Mouse (Mus musculus) myocyte (in vitro differentiated cells): Measurements from ENCODE around the gene Clcn6. TPM values are rescaled to one million over a fixed set of nuclear protein-coding genes. Genes with fewer than 3 reads are reported as not detected.

Source experiments
- H3K27me3 ChIP-seq: one replicate; pipeline ENCODE4 v1.6.1; 2011; ENCODE audit not compliant: control insufficient read depth, insufficient read depth, insufficient read length
- H3K36me3 ChIP-seq: one replicate; pipeline ENCODE4 v1.6.1; 2011; ENCODE audit not compliant: control insufficient read depth, insufficient read depth
- H3K4me2 ChIP-seq: one replicate; pipeline ENCODE4 v1.6.1; 2011; ENCODE audit warnings: low read depth, control low read depth
- H3K4me3 ChIP-seq: one replicate; pipeline ENCODE4 v1.5.1; 2011; ENCODE audit warnings: mild to moderate bottlenecking, control low read depth, moderate library complexity
- H3K79me2 ChIP-seq: one replicate; pipeline ENCODE4 v1.6.1; 2011; ENCODE audit not compliant: control insufficient read depth, insufficient read depth
- H3ac ChIP-seq: one replicate; pipeline ENCODE4 v1.6.1; 2011; ENCODE audit not compliant: control insufficient read depth, insufficient read length
- CEBPB ChIP-seq: IDR thresholded peaks from 2 replicates; pipeline ENCODE4 v1.6.1; 2011; ENCODE audit warnings: mild to moderate bottlenecking, moderate library complexity; ENCODE audit not compliant: poor library complexity, insufficient read depth, severe bottlenecking
- E2F4 ChIP-seq: IDR thresholded peaks from one replicate; pipeline ENCODE4 v1.6.1; 2011; ENCODE audit warnings: mild to moderate bottlenecking, control low read depth, moderate library complexity; ENCODE audit not compliant: insufficient read depth
- MAX ChIP-seq: IDR thresholded peaks from one replicate; pipeline ENCODE4 v1.6.1; 2011; ENCODE audit warnings: low read depth, mild to moderate bottlenecking, control low read depth
- MYOD1 ChIP-seq, 3 experiments: IDR thresholded peaks; one replicate each; pipeline ENCODE4 v1.6.1; 2011; ENCODE audit warnings: control low read depth in 2 of 3, low read depth in 2 of 3, mild to moderate bottlenecking in 2 of 3, moderate library complexity in 1 of 3; ENCODE audit not compliant: insufficient read length in 2 of 3, control insufficient read depth in 1 of 3
- MYOG ChIP-seq, 3 experiments: IDR thresholded peaks; one replicate each; pipeline ENCODE4 v1.6.1; 2011; ENCODE audit warnings: control low read depth in 2 of 3, low read depth in 2 of 3, mild to moderate bottlenecking in 2 of 3; ENCODE audit not compliant: insufficient read length in 2 of 3, control insufficient read depth in 1 of 3, insufficient read depth in 1 of 3
- POLR2A ChIP-seq: IDR thresholded peaks from one replicate; pipeline ENCODE4 v1.6.1; 2011; ENCODE audit warnings: low read depth, mild to moderate bottlenecking, control low read depth, moderate library complexity; ENCODE audit not compliant: insufficient read length
- POLR2AphosphoS2 ChIP-seq: IDR thresholded peaks from one replicate; pipeline ENCODE4 v1.6.1; 2011; ENCODE audit warnings: low read depth, control low read depth; ENCODE audit not compliant: insufficient read length
- REST ChIP-seq: IDR thresholded peaks from one replicate; pipeline ENCODE4 v1.6.1; 2011; ENCODE audit warnings: mild to moderate bottlenecking, control low read depth, moderate library complexity; ENCODE audit not compliant: insufficient read depth, insufficient read length
- SRF ChIP-seq: IDR thresholded peaks from one replicate; pipeline ENCODE4 v1.6.1; 2011; ENCODE audit warnings: low read depth; ENCODE audit not compliant: control insufficient read depth, insufficient read length
- TCF12 ChIP-seq: IDR thresholded peaks from one replicate; pipeline ENCODE4 v1.6.1; 2011; ENCODE audit warnings: mild to moderate bottlenecking, control low read depth; ENCODE audit not compliant: poor library complexity, insufficient read depth, severe bottlenecking
- TCF3 ChIP-seq: IDR thresholded peaks from one replicate; pipeline ENCODE4 v1.6.1; 2011; ENCODE audit warnings: low read depth, control low read depth; ENCODE audit not compliant: insufficient read length
- USF1 ChIP-seq: IDR thresholded peaks from one replicate; pipeline ENCODE4 v1.6.1; 2011; ENCODE audit warnings: low read depth, mild to moderate bottlenecking, control low read depth, moderate library complexity
- polyA plus RNA-seq: library from polyadenylated mRNA; unstranded; fragments of >200 nt; fragmentation: generic; extraction: Trizol; gene quantifications from one replicate; pipeline ENCODE4 v1.2.1, GENCODE M21; 2012; ENCODE audit warnings: missing spikeins

The Clcn6 gene
- polyA plus RNA-seq, 1 experiment = 19.6 TPM

- Histone ChIP-seq H3K27me3 (no peaks in the 10 kb centered on the region), H3ac (no peak overlapping the region), H3K4me3 (no peak overlapping the region), H3K36me3 (peaks cover 40% of the 10 kb centered on the region), H3K79me2 (no peaks in the 10 kb centered on the region), H3K4me2 (no peak overlapping the region)
- TF ChIP-seq POLR2AphosphoS2 (no peak), MYOD1 (IDR thresholded peaks at IDR 0.05; ENCODE audit: control insufficient read depth in 1 of 3, insufficient read length in 2 of 3, low read depth in 2 of 3) (no peak), REST (no peak), TCF3 (no peak), E2F4 (no peak), POLR2A (no peak), TCF12 (no peak)
Measured at GRCm38 (mm10) chr4:148009641-148010040, 29.0 kb downstream of the Clcn6 start.

- peaks cover 30% of the 10 kb centered on the region for H3K36me3 ChIP-seq
- H3K4me2 ChIP-seq = no peak overlapping the region
- TF ChIP-seq USF1 (no peak), TCF3 (no peak), MYOG (IDR thresholded peaks at IDR 0.05; ENCODE audit: control insufficient read depth in 1 of 3, insufficient read depth in 1 of 3, insufficient read length in 2 of 3, low read depth in 2 of 3) (no peak), SRF (no peak), CEBPB (no peak), MAX (no peak), TCF12 (no peak), MYOD1 (IDR thresholded peaks at IDR 0.05; ENCODE audit: control insufficient read depth in 1 of 3, insufficient read length in 2 of 3, low read depth in 2 of 3) (no peak), REST (no peak), POLR2AphosphoS2 (no peak), POLR2A (no peak)
- H3K4me3 ChIP-seq = no peak overlapping the region
- H3ac ChIP-seq = no peak overlapping the region
- H3K79me2 ChIP-seq = no peaks in the 10 kb centered on the region
- H3K27me3 ChIP-seq = no peaks in the 10 kb centered on the region
Measured at GRCm38 (mm10) chr4:148008412-148008811, 30.2 kb downstream of the Clcn6 start.

- Histone ChIP-seq H3K4me3 (no peak overlapping the region), H3K4me2 (no peak overlapping the region), H3K27me3 (no peaks in the 10 kb centered on the region), H3K79me2 (no peaks in the 10 kb centered on the region), H3ac (no peak overlapping the region), H3K36me3 (peaks cover 21% of the 10 kb centered on the region)
- no peak for TF ChIP-seq POLR2AphosphoS2
- no peak for TF ChIP-seq CEBPB
- TF ChIP-seq USF1 = no peak
- TF ChIP-seq REST = no peak
- no peak for TF ChIP-seq TCF3
- TF ChIP-seq POLR2A = no peak
- TF ChIP-seq E2F4 = no peak
- no peak for TF ChIP-seq TCF12
- no peak for TF ChIP-seq MYOD1 (IDR thresholded peaks at IDR 0.05; ENCODE audit: control insufficient read depth in 1 of 3, insufficient read length in 2 of 3, low read depth in 2 of 3)
- TF ChIP-seq MAX = no peak
- TF ChIP-seq MYOG (IDR thresholded peaks at IDR 0.05; ENCODE audit: control insufficient read depth in 1 of 3, insufficient read depth in 1 of 3, insufficient read length in 2 of 3, low read depth in 2 of 3) = no peak
- TF ChIP-seq SRF = no peak
Measured at GRCm38 (mm10) chr4:148004361-148004760, 34.3 kb downstream of the Clcn6 start.

- no peak for TF ChIP-seq USF1
- TF ChIP-seq REST = peak; percentile 72
- no peak overlapping the region for H3ac ChIP-seq
- peaks cover 15% of the 10 kb centered on the region for H3K36me3 ChIP-seq
- no peaks in the 10 kb centered on the region for H3K27me3 ChIP-seq
- no peak overlapping the region for H3K4me2 ChIP-seq
- H3K79me2 ChIP-seq = no peaks in the 10 kb centered on the region
- no peak overlapping the region for H3K4me3 ChIP-seq
Measured at GRCm38 (mm10) chr4:148001866-148002265, 36.8 kb downstream of the Clcn6 start.

GRCm38 (mm10) chr4:148001013-148001789 is 37.4 kb downstream of the Clcn6 start:
- Histone ChIP-seq H3K4me2 (no peak overlapping the region), H3K27me3 (no peaks in the 10 kb centered on the region), H3K36me3 (peaks cover 8% of the 10 kb centered on the region), H3K4me3 (no peak overlapping the region), H3ac (no peak overlapping the region), H3K79me2 (no peaks in the 10 kb centered on the region)
- TF ChIP-seq MYOG (IDR thresholded peaks at IDR 0.05; ENCODE audit: control insufficient read depth in 1 of 3, insufficient read depth in 1 of 3, insufficient read length in 2 of 3, low read depth in 2 of 3) = no peak
- TF ChIP-seq MAX = no peak
- no peak for TF ChIP-seq POLR2AphosphoS2
- no peak for TF ChIP-seq MYOD1 (IDR thresholded peaks at IDR 0.05; ENCODE audit: control insufficient read depth in 1 of 3, insufficient read length in 2 of 3, low read depth in 2 of 3)
- TF ChIP-seq TCF12 = no peak
- TF ChIP-seq SRF = no peak
- TF ChIP-seq POLR2A = no peak
- TF ChIP-seq CEBPB = no peak
- TF ChIP-seq E2F4 = no peak
- TF ChIP-seq TCF3 = no peak
- no peak for TF ChIP-seq USF1
- TF ChIP-seq REST = no peak
